Mouse (Mus musculus): ENCODE measurements around the gene Serpina9. TPM values are rescaled to one million over a fixed set of nuclear protein-coding genes. Genes with fewer than 3 reads are reported as not detected.

The Serpina9 gene
- not detected in 2 replicates for polyA plus RNA-seq (2015; fragmentation: Nextera tagmentation; extraction: Ambion mirVana)

DNA sequence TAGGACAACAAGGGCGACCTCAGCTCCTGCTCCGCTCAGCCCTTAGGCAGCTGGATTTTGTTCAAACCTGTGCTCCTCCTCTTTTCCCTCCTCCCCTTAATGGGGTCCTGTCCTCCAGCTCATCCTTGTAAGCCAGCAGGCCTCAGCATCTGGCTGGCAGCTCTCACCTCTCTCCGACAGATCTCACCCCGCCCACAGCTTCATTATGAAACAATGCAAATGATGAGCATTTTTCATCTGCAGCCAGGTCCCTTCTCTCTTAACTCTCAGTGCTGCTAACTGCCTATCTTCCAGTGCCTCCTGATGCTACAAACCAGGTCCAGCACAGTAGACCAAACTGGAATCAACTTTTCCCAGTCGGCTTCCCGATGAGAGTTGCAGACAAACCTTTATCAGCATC, at the start of gene Serpina9:
Gene Serpina9, minus strand, starts transcription at position 136 of the 400 bp plus-strand sequence.
- no peak for ATAC-seq
- Histone ChIP-seq H3K9me3 (ENCODE audit: control insufficient read depth) (no peaks in the 10 kb centered on the region), H3K27ac (ENCODE audit: low read depth, low read length) (no peak within 1 kb of the TSS), H3K4me2 (replicated peaks; ENCODE audit: low read depth) (no peak within 1 kb of the TSS), H3K9ac (ENCODE audit: low read depth, low read length) (no peak within 1 kb of the TSS), H3K4me1 (replicated peaks; ENCODE audit: control insufficient read depth, insufficient read depth, low read length) (no peaks in the 10 kb centered on the region), H3K36me3 (ENCODE audit: control insufficient read depth, insufficient read depth) (no peaks in the 10 kb centered on the region), H3K27me3 (replicated peaks; ENCODE audit: control insufficient read depth, insufficient read depth, low read length) (no peaks in the 10 kb centered on the region), H3K4me3 (ENCODE audit: low read depth, low read length) (no peak within 1 kb of the TSS)
- no peak for TF ChIP-seq CTCF (IDR thresholded peaks at IDR 0.05; ENCODE audit: low read depth)
- 76% methylated on average over 6 of the region's 6 CpGs for WGBS

DNA sequence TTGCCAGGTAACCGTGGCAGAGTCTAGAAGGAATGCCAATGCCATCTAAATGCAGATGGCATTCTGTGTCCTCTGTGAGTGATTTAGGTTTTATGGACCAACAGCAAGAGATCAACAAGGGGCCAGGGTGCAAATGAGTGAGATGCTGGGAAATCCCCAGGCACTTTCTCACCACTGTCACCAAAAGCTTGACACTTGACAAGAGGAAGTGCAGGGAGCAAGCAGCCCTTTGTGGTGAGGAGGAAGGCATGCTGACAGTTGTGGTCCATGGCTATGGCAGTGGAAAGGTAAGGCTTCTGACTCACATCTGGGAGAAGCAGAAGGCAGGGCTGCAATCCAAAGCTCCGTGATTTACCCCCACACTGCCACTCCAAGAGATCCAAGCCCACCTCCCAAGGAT, 48.3 kb upstream of the Serpina9 start:
- Histone ChIP-seq H3K4me2 (replicated peaks; ENCODE audit: low read depth) (no peak overlapping the region), H3K27ac (ENCODE audit: low read depth, low read length) (no peak overlapping the region), H3K27me3 (replicated peaks; ENCODE audit: control insufficient read depth, insufficient read depth, low read length) (no peaks in the 10 kb centered on the region), H3K4me3 (ENCODE audit: low read depth, low read length) (no peak overlapping the region), H3K36me3 (ENCODE audit: control insufficient read depth, insufficient read depth) (no peaks in the 10 kb centered on the region), H3K9me3 (ENCODE audit: control insufficient read depth) (no peaks in the 10 kb centered on the region), H3K9ac (ENCODE audit: low read depth, low read length) (no peak overlapping the region), H3K4me1 (replicated peaks; ENCODE audit: control insufficient read depth, insufficient read depth, low read length) (no peaks in the 10 kb centered on the region)
- no peak for TF ChIP-seq CTCF (IDR thresholded peaks at IDR 0.05; ENCODE audit: low read depth)
- ATAC-seq: no peak
- 39% methylated on average over 2 of the region's 2 CpGs for WGBS

DNA sequence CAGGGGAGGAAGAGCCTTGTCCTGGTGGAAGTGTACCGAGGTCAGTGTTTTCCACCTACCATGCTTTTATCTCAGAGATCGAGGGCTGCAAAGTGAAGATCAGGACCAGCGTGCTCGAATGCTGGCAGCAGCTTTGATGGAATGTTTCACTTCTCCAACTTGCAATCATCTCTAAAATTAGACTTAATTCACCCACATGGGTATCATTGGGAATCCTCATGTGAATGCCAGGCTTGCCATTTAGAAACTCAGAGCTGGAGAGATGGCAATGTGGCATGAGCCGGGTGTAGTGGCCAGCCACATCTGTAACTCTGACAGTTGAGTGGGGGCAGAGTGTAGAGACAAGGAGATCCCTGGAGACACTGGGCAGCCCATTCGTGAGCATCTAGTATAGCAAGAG, 46.6 kb upstream of the Serpina9 start:
- 83% methylated on average over 6 of the region's 6 CpGs for WGBS
- H3K9me3 ChIP-seq (ENCODE audit: control insufficient read depth): no peaks in the 10 kb centered on the region
- H3K4me2 ChIP-seq (replicated peaks; ENCODE audit: low read depth): no peak overlapping the region
- no peaks in the 10 kb centered on the region for H3K4me1 ChIP-seq (replicated peaks; ENCODE audit: control insufficient read depth, insufficient read depth, low read length)
- H3K27me3 ChIP-seq (replicated peaks; ENCODE audit: control insufficient read depth, insufficient read depth, low read length): no peaks in the 10 kb centered on the region
- no peak overlapping the region for H3K9ac ChIP-seq (ENCODE audit: low read depth, low read length)
- H3K36me3 ChIP-seq (ENCODE audit: control insufficient read depth, insufficient read depth): no peaks in the 10 kb centered on the region
- no peak for ATAC-seq
- no peak for TF ChIP-seq CTCF (IDR thresholded peaks at IDR 0.05; ENCODE audit: low read depth)
- no peak overlapping the region for H3K27ac ChIP-seq (ENCODE audit: low read depth, low read length)
- H3K4me3 ChIP-seq (ENCODE audit: low read depth, low read length): no peak overlapping the region

DNA sequence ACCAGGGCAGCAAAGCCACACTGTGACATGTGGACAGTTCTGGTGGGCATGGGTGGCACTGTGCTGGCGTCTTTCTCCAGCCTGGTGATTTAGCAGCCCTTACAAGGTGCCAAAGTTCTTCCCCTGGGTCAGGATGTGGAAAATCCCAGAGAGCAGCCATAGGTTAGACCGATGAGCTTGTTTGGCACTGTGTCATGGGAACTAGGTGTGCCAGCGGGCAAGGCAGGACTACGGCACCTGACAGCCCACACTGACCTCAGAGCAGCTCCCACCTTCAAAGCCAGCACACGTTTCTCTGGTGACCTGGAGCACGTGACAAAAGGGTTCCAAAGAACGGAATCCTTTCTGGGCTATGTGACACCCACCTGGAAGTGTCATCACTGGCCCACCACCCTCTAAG, 44.0 kb upstream of the Serpina9 start:
- WGBS: 76% methylated on average over 7 of the region's 7 CpGs
- Histone ChIP-seq H3K36me3 (ENCODE audit: control insufficient read depth, insufficient read depth) (no peaks in the 10 kb centered on the region), H3K4me1 (replicated peaks; ENCODE audit: control insufficient read depth, insufficient read depth, low read length) (no peaks in the 10 kb centered on the region), H3K27ac (ENCODE audit: low read depth, low read length) (no peak overlapping the region), H3K27me3 (replicated peaks; ENCODE audit: control insufficient read depth, insufficient read depth, low read length) (no peaks in the 10 kb centered on the region), H3K4me2 (replicated peaks; ENCODE audit: low read depth) (no peak overlapping the region), H3K9me3 (ENCODE audit: control insufficient read depth) (no peaks in the 10 kb centered on the region), H3K4me3 (ENCODE audit: low read depth, low read length) (no peak overlapping the region), H3K9ac (ENCODE audit: low read depth, low read length) (no peak overlapping the region)
- no peak for TF ChIP-seq CTCF (IDR thresholded peaks at IDR 0.05; ENCODE audit: low read depth)
- no peak for ATAC-seq

DNA sequence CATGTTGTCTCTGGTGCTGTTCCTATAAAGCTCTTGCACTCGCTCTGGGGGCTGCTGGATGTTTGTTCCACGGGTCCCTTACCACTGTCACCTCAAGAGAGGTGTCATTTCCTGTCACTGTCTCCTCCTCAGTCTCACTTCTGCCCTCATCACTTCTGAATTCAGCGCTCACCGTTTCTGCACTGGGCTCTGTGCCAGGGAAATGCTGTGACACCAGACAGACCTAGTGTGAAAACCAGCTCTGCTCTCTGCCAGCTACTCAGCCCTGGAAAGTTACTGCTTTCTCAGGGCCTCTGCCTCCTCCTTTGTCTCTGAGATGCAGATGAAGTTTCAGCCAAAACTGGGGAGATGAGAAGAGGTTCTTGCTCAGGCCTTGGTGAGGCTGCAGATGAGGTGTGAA, 43.5 kb upstream of the Serpina9 start:
- H3K4me1 ChIP-seq (replicated peaks; ENCODE audit: control insufficient read depth, insufficient read depth, low read length): no peaks in the 10 kb centered on the region
- H3K9ac ChIP-seq (ENCODE audit: low read depth, low read length): no peak overlapping the region
- H3K27ac ChIP-seq (ENCODE audit: low read depth, low read length): no peak overlapping the region
- no peak for TF ChIP-seq CTCF (IDR thresholded peaks at IDR 0.05; ENCODE audit: low read depth)
- WGBS: 39% methylated on average over 4 of the region's 4 CpGs
- no peaks in the 10 kb centered on the region for H3K36me3 ChIP-seq (ENCODE audit: control insufficient read depth, insufficient read depth)
- ATAC-seq: no peak
- no peaks in the 10 kb centered on the region for H3K9me3 ChIP-seq (ENCODE audit: control insufficient read depth)
- H3K27me3 ChIP-seq (replicated peaks; ENCODE audit: control insufficient read depth, insufficient read depth, low read length): no peaks in the 10 kb centered on the region
- H3K4me3 ChIP-seq (ENCODE audit: low read depth, low read length): no peak overlapping the region
- H3K4me2 ChIP-seq (replicated peaks; ENCODE audit: low read depth): no peak overlapping the region

DNA sequence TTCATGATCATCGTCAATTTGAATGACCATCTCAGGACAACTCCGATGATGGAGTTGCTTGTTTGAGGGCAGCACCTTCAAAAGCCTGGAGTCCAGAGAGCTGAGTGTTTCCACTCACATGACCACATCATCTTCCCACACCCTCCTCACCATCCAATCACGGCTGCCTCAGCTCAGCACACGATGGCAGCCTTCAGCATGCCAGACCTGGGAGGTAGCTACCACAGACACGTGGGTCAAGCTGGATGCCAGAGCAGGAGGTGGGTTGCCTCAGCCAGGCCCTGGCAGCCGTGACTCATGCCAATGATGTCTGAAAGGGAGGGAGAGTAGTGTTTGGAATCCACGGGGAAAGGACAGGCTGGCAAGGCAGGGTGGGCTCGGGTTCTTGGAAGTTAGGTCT, 42.2 kb upstream of the Serpina9 start:
- 77% methylated on average over 8 of the region's 8 CpGs for WGBS
- no peak overlapping the region for H3K4me3 ChIP-seq (ENCODE audit: low read depth, low read length)
- no peaks in the 10 kb centered on the region for H3K9me3 ChIP-seq (ENCODE audit: control insufficient read depth)
- H3K4me1 ChIP-seq (replicated peaks; ENCODE audit: control insufficient read depth, insufficient read depth, low read length): no peaks in the 10 kb centered on the region
- H3K9ac ChIP-seq (ENCODE audit: low read depth, low read length): no peak overlapping the region
- no peak for TF ChIP-seq CTCF (IDR thresholded peaks at IDR 0.05; ENCODE audit: low read depth)
- no peak overlapping the region for H3K4me2 ChIP-seq (replicated peaks; ENCODE audit: low read depth)
- ATAC-seq: no peak
- no peaks in the 10 kb centered on the region for H3K36me3 ChIP-seq (ENCODE audit: control insufficient read depth, insufficient read depth)
- H3K27ac ChIP-seq (ENCODE audit: low read depth, low read length): no peak overlapping the region
- no peaks in the 10 kb centered on the region for H3K27me3 ChIP-seq (replicated peaks; ENCODE audit: control insufficient read depth, insufficient read depth, low read length)

DNA sequence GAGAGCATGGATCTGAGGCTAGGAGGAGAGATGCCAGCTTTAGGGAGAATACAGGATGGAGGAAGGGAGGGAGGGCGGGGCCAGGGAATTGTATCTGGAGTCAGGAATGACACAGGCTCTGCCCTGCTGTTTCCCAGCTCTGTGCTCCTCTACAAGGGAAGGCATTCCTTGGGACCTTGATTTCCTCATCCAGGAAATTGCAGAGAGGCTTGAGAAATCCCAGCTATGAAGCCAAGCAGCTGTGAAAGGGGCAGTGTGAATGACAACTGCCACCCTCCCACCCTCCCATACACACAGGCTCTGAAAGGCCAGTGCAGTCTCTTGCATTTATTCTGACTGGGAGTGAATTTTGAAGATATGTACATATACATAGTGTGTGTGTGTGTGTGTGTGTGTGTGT, 40.4 kb upstream of the Serpina9 start:
- no peaks in the 10 kb centered on the region for H3K4me1 ChIP-seq (replicated peaks; ENCODE audit: control insufficient read depth, insufficient read depth, low read length)
- TF ChIP-seq CTCF (IDR thresholded peaks at IDR 0.05; ENCODE audit: low read depth): no peak
- H3K36me3 ChIP-seq (ENCODE audit: control insufficient read depth, insufficient read depth): no peaks in the 10 kb centered on the region
- WGBS: 63% methylated on average over 1 of the region's 1 CpGs
- H3K9ac ChIP-seq (ENCODE audit: low read depth, low read length): no peak overlapping the region
- H3K4me2 ChIP-seq (replicated peaks; ENCODE audit: low read depth): no peak overlapping the region
- no peak overlapping the region for H3K27ac ChIP-seq (ENCODE audit: low read depth, low read length)
- H3K4me3 ChIP-seq (ENCODE audit: low read depth, low read length): no peak overlapping the region
- ATAC-seq: no peak
- no peaks in the 10 kb centered on the region for H3K27me3 ChIP-seq (replicated peaks; ENCODE audit: control insufficient read depth, insufficient read depth, low read length)
- no peaks in the 10 kb centered on the region for H3K9me3 ChIP-seq (ENCODE audit: control insufficient read depth)
